In the genomic region with DNA sequence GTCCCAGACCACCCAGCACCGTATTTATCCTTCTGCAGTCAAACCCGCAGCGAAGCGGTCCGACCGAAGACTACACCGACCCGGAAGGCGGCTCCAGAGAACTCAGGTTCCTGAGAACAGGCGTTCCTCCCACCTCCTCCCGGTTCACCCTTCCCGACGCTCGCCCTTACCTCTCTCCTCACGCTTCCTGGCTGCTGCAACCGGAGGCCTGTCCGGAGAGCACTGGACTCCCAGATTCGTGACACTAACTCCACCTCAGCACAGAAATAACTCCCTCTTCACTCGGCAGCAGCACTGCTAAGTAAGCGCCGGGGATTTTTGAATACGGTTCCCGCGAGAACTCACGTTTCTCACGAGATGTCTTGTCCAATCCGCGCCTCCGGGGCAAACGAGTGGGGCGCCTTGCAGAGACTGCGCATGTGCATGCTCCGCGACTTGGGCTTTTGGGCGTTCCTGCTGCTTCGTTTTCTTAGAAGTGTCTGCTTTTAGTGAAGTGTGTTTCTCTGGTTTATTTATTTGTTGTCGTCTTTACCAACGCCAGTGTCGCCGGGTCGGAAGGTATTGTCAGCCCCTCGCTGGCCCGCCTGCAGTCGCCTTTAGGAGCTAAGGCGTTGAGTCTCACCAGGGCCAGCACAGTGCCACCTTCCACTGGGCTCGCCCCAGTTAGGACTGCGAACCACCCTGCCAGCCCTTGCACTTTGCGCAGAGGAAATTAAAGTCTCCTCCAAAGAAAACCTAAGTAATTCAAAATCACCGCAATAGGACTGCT, we compare ENCODE assay signal across 7 mouse cellular contexts. TPM values are rescaled to one million over a fixed set of nuclear protein-coding genes. Genes with fewer than 3 reads are reported as not detected.
DNase-seq lines count a peak whose midpoint lies in the region; ATAC-seq lines count a peak whose summit lies in the region.

Gene Spdl1 (minus strand): TSS at position 324 of the 769 bp plus-strand sequence.

- peak; percentile 95 for DNase-seq in adrenal gland, adult 2 months
- DNase-seq in embryo, embryonic 11.5 days (ENCODE audit: low read depth, low spot score) = peak; percentile 97
- DNase-seq in gastrocnemius, postnatal 36 days = peak; percentile 94
- DNase-seq in left cerebral cortex, postnatal 36 days (ENCODE audit: low spot score in 2 of 2) = peak; percentile 92 to 94
- peak; percentile 99 for DNase-seq in midbrain, embryonic 11.5 days (ENCODE audit: low spot score, missing footprints)
- DNase-seq in skeletal muscle tissue, adult 2 months (ENCODE audit: low read depth, low spot score) = peak; percentile 93

- peak within 1 kb of the TSS; percentile 89 for H3K4me2 ChIP-seq in intestine, embryonic 16.5 days (ENCODE audit: low read depth, low read length)
- peak within 1 kb of the TSS; percentile 74 for H3K4me2 ChIP-seq in midbrain, embryonic 11.5 days

- intact Hi-C loops in gastrocnemius, postnatal 36 days (cut with DNase I) = loop anchor here (10.0 kb wide), 1 partner anchor 861 kb away; no protein-coding TSS in a partner anchor
- intact Hi-C loops in left cerebral cortex, postnatal 36 days (cut with DNase I) = no loop called here

- H3K4me3 ChIP-seq in intestine, embryonic 16.5 days (ENCODE audit: low read length) = peak within 1 kb of the TSS; percentile 85
- H3K4me3 ChIP-seq in midbrain, embryonic 11.5 days (ENCODE audit: low read depth, low read length) = peak within 1 kb of the TSS; percentile 74

- H3K27ac ChIP-seq in intestine, embryonic 16.5 days (ENCODE audit: low read length) = peak within 1 kb of the TSS; percentile 81
- peak within 1 kb of the TSS; percentile 35; the same call in 1 of the 2 replicates for H3K27ac ChIP-seq in midbrain, embryonic 11.5 days (ENCODE audit: low read depth, low read length)

- peak within 1 kb of the TSS; percentile 82 for H3K9ac ChIP-seq in intestine, embryonic 16.5 days (ENCODE audit: low read depth, low read length)
- H3K9ac ChIP-seq in midbrain, embryonic 11.5 days (ENCODE audit: low read length) = peak within 1 kb of the TSS; percentile 86

- H3K4me1 ChIP-seq in intestine, embryonic 16.5 days (ENCODE audit: control insufficient read depth, insufficient read depth, low read length) = peaks cover 8% of the 10 kb centered on the region
- H3K4me1 ChIP-seq in midbrain, embryonic 11.5 days (ENCODE audit: control insufficient read depth, insufficient read depth, low read length) = peaks cover 13% of the 10 kb centered on the region

- ATAC-seq in intestine, embryonic 16.5 days = peak; percentile 98
- ATAC-seq in midbrain, embryonic 11.5 days (ENCODE audit: low FRiP score) = peak; percentile 97

- under 1% methylated on average over 49 of the region's 49 CpGs for WGBS in intestine, embryonic 16.5 days
- under 1% methylated on average over 49 of the region's 49 CpGs for WGBS in midbrain, embryonic 11.5 days

- H3K9me3 ChIP-seq in intestine, embryonic 16.5 days (ENCODE audit: control insufficient read depth, low read length) = no peaks in the 10 kb centered on the region
- no peaks in the 10 kb centered on the region for H3K9me3 ChIP-seq in midbrain, embryonic 11.5 days (ENCODE audit: control insufficient read depth, low read length)

- 0 out of 2 replicates have a peak, but pooled peaks cover 9% of the 10 kb centered on the region for H3K36me3 ChIP-seq in intestine, embryonic 16.5 days (ENCODE audit: control insufficient read depth, insufficient read depth, low read length)
- H3K36me3 ChIP-seq in midbrain, embryonic 11.5 days (ENCODE audit: control insufficient read depth, insufficient read depth, low read length) = no peaks in the 10 kb centered on the region; the same call in 1 of the 2 replicates

- H3K27me3 ChIP-seq in intestine, embryonic 16.5 days (replicated peaks; ENCODE audit: control insufficient read depth, insufficient read depth, low read length) = no peaks in the 10 kb centered on the region
- H3K27me3 ChIP-seq in midbrain, embryonic 11.5 days (ENCODE audit: control insufficient read depth, insufficient read depth, low read length) = no peaks in the 10 kb centered on the region

RNA-seq across cellular contexts. Expression of gene Spdl1, which starts in this region (rescaled TPM):
- total RNA-seq in adrenal gland, adult 2 months (2021) = under 1 TPM; 0.73 to 0.86 TPM
- 0.08 TPM in 2 replicates for polyA plus RNA-seq in adrenal gland, adult 2 months (2012; rRNA removed)
- total RNA-seq in gastrocnemius, postnatal 36 days (2021) = under 1 TPM; 0.39 to 0.48 TPM
- polyA plus RNA-seq in intestine, embryonic 16.5 days (2015; fragmentation: Nextera tagmentation; extraction: Ambion mirVana) = 14.8 and 16.5 TPM in 2 replicates
- under 1 TPM; 0.25 TPM for total RNA-seq in left cerebral cortex, postnatal 36 days (2021)
- polyA plus RNA-seq in midbrain, embryonic 11.5 days (2014; fragmentation: Nextera tagmentation; extraction: Ambion mirVana) = 30.2 and 30.8 TPM in 2 replicates

Comparison
In these comparisons a context has a peak if more than half of its experiments do, and no peak if none do; other contexts are left out.
1. Peak in every context shown above with its lines: DNase-seq, ATAC-seq, H3K4me3 ChIP-seq and H3K27ac ChIP-seq.
2. RNA of gene Spdl1 (polyA plus RNA-seq): 30.2 to 30.8 TPM in midbrain, embryonic 11.5 days and 14.8 to 16.5 TPM in intestine, embryonic 16.5 days; 0.08 TPM in adrenal gland, adult 2 months; every median in the first group is over 10 times any median in the second.
3. Peak in DNase-seq in adrenal gland, adult 2 months; RNA of the gene not detected or under 1 TPM.
4. Peak in DNase-seq in gastrocnemius, postnatal 36 days; RNA of the gene not detected or under 1 TPM.
5. Peak in DNase-seq in left cerebral cortex, postnatal 36 days; RNA of the gene not detected or under 1 TPM.